Mouse (Mus musculus) embryonic stem cell, embryonic (primary cell): ENCODE measurements around the gene Gm28635.

Experiments
- CTCF ChIA-PET, 4 experiments: fragments of 300-600 bp in 2 of 4; fragments of 350-600 bp in 2 of 4; sonication (Branson Sonifier 250); formaldehyde crosslinking; loops; one replicate each; lab custom pipeline; 2022; ENCODE audit warnings: inconsistent platforms in 2 of 4; lab: Charles Lee
- POLR2A ChIA-PET, 4 experiments: fragments of 300-600 bp in 2 of 4; fragments of 350-600 bp in 2 of 4; sonication (Branson Sonifier 250); formaldehyde crosslinking; loops; one replicate each; lab custom pipeline; 2022; ENCODE audit warnings: antibody characterized with exemption in 4 of 4, inconsistent platforms in 1 of 4; lab: Charles Lee

Gene Gm28635

DNA sequence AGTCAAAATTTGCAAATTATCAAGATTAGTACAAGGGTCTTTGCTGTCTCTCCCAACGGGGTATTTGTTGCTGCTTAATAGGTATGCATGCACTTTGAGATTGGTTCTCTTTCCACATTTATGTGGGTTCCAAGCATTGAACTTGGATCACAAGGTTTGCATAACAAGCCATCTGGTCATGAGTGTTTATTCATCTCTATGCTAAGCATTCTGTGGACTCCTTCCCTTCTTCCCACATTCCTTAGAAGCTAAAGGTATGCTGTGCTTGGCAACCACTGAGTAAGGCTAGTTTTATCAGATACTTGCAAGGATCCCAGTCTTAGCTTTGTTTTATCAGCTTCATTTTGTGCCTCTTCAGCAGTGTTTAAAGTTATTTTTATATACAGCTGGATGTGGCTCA, 80.7 kb downstream of the Gm28635 start:
- CTCF ChIA-PET = interaction anchor here in 1 of 4 experiments (2.1 kb wide), 1 partner anchor 21 kb away, joined by 5 read pairs; no protein-coding TSS in a partner anchor
- POLR2A ChIA-PET = interaction anchor here in 1 of 4 experiments (0.9 to 3.1 kb wide), 3 partner anchors 10 to 18 kb away, joined by 3 to 12 read pairs (median 3); no protein-coding TSS in a partner anchor

DNA sequence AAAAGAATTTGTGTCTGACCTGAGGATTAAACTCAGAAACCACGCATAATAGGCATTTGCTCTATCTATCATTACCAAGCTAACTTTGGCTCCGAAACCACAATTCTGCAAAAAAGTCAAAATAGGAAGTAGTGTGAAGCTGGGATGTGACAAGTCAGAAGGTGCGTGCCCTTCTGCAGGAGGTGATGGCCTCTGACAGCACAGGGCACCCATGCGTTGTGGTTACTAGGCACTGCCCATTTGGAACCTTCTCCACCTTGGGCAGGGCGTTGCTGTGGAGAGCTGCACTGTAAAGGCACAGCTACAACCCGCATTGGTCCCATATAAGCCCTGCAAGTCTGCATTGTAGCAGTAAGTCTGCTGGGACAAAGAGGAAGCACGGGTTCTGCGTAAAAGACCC, 85.0 kb downstream of the Gm28635 start:
- ChIA-PET CTCF (no interaction called here), POLR2A (interaction anchor here in 1 of 4 experiments (2.9 kb wide), 2 partner anchors 9 to 50 kb away, joined by 10 to 13 read pairs; no protein-coding TSS in a partner anchor)

DNA sequence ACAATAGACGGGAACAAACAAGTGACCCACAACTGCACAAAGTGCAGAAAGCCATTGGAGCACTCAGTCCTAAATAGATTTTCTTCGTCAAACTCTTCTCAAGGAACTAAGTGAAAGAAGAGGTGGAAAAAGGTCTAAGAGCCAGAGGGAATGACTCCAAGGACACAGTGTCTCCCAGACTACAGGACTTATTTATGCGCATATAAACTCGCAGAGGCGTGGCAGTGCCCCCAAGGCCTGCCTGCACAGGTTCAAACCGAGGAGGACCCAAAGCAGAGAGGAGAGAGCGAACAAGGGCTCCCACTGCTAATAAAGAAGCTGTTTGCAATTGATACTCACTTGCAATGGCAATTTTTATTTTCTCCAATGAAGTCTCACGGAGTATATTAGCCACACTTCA, 92.1 kb downstream of the Gm28635 start:
- ChIA-PET CTCF (no interaction called here), POLR2A (interaction anchor here in 1 of 4 experiments (1.3 kb wide), 1 partner anchor 84 kb away, joined by 3 read pairs; no protein-coding TSS in a partner anchor)

DNA sequence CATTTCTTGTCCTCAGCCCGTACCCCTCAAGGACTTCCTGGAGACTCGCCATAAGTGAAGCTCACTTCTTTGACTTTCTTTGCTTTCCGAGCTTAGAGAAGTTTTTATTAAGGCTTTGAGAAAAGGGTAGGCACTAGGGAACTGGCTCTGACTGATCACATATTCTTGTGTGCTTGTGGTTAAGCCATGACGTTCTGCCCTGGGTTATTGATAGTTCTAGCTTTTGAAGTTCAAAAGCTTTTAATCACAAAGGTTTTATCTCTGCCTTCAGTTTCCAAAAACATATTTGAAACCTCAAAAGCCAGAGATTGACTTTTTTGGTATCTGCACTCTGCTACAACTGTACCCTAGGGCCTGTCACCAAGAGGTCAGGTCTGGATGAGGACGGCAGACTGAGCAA, 95.6 kb downstream of the Gm28635 start:
- ChIA-PET CTCF (interaction anchor here in 1 of 4 experiments (0.8 kb wide), 1 partner anchor 134 kb away, joined by 3 read pairs; no protein-coding TSS in a partner anchor), POLR2A (interaction anchor here in 3 of 4 experiments (0.5 to 2.1 kb wide), 11 partner anchors 10 to 479 kb away, joined by 3 to 6 read pairs (median 4); partner anchors contain the start of gene Ctnnd1 (in 1 of the 3))

DNA sequence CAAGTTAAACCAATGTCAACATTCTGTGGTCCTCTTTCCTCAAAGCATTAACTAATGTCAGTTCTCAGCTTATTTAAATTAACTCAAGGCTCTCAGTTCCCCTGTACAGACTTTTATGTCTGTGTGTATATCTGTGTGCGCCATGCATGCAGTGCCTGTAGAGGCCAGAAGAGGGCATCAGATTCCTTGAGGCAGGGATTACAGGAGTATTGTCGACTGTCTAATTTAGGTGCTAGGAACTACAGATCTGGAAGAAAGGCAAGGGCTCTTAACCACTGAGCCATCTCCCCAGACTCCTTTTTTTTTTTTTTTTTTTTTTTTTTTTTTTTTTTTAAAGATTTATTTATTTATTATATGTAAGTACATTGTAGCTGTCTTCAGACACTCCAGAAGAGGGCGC, 96.6 kb downstream of the Gm28635 start:
- ChIA-PET CTCF (interaction anchor here (0.5 to 1.1 kb wide), 8 partner anchors 55 to 1110 kb away, joined by 3 to 10 read pairs (median 4); no protein-coding TSS in a partner anchor), POLR2A (interaction anchor here in 3 of 4 experiments (0.6 to 2.8 kb wide), 14 partner anchors 25 to 301 kb away, joined by 3 to 9 read pairs (median 4); partner anchors contain the start of gene Selenoh (in 1 of the 3))

DNA sequence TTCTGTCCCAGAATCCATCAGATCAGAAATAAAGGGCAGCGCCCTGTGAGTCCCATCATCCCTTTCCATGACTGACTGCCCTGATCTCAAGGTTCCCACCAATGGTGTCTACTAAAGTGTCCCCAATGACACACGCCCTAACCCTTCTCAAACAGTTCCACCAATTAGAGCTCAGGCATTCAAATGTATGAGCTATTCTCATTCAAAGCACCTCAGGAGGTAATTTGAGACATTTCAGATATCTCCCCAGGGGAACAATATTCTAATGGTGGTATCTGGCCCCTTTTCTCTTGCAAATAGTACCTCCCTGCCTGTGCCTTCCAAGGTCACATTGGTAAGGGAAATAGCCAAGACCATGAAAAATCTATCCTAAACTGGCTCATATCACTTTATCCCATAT, 98.5 kb downstream of the Gm28635 start:
- POLR2A ChIA-PET = interaction anchor here in 3 of 4 experiments (0.6 to 3.3 kb wide), 83 partner anchors 8 to 468 kb away, joined by 3 to 32 read pairs (median 5); partner anchors contain the start of genes Ctnnd1 (in 3 of the 3), Clp1 (in 2 of the 3), Selenoh (in 2 of the 3) and Slc43a1 (in 2 of the 3)
- CTCF ChIA-PET = interaction anchor here in 2 of 4 experiments (0.9 to 1.9 kb wide), 4 partner anchors 74 to 84 kb away, joined by 3 to 4 read pairs (median 3); no protein-coding TSS in a partner anchor

DNA sequence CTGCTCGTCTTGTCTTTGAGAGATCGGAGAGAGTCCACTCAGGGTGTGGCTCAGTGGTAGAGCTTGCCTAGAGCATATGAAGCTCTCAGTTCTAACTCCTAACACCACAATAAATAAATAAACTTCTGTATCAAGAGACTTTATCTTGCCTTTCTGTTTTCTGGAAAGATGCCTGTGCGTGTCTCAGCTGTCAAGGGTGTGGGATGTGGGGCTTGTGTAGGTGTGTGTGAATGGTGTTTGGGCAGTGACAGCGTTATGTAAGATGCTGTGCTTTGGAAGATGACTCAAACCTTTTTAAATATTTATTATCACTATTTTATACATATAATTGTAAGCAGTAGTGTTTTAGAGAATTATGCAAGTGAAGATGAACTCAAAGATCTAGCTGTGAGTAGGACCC, 103.7 kb downstream of the Gm28635 start:
- ChIA-PET CTCF (no interaction called here), POLR2A (interaction anchor here in 1 of 4 experiments (2.3 kb wide), 1 partner anchor 14 kb away, joined by 8 read pairs; no protein-coding TSS in a partner anchor)

DNA sequence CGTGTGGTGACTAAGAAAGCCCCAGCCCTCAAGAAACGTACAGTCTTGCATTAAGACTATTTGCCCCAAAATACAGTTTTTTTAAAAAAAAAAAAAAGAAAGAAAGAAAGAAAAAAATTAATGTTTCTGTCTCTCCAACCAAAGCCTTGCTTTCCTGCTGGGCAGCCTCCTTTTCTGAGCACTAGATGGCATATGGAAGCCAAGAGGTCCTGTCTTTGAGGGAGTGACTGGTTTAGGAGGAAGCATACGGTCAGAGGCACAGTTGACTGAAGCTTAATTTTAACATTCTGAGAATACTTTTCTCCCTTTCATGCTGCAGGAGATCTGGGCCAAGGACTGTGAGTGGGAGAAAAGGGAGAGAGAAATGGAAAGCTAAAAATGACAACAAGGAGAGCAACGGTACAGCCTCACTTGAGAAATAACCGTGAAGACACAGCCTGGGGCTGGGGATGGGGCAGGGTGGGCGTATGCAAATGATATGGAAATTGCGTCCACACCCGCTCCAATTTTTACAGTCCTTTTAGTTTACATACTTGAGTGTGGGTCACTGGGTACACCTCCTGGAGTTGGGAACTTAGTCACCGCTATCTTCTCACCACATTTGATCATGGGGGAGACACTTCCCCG, 120.8 kb downstream of the Gm28635 start:
- POLR2A ChIA-PET = interaction anchor here in 3 of 4 experiments (0.6 to 4.8 kb wide), 6 partner anchors 22 to 113 kb away, joined by 3 to 32 read pairs (median 4); no protein-coding TSS in a partner anchor
- CTCF ChIA-PET = interaction anchor here in 2 of 4 experiments (0.7 to 0.8 kb wide), 5 partner anchors 27 to 261 kb away, joined by 3 to 6 read pairs (median 3); no protein-coding TSS in a partner anchor
